Mouse (Mus musculus) liver, embryonic 14.5 days (tissue): ENCODE measurements at regions not wholly inside any gene's neighbourhood (a gene's known extent, or its start where the extent isn't known, plus 50 kb on each side); places are given as distances from the start of the nearest gene placed in this dataset.

ENCODE experiments used
- ATAC-seq: fragments of 200-750 bp; cut with Nextera tagmentation; 2 replicates; pipeline ENCODE4 v1.8.0; 2017; ENCODE audit warnings: moderate number of reproducible peaks, mild to moderate bottlenecking, moderate library complexity; ENCODE audit not compliant: insufficient read depth
- DNase-seq, 3 experiments: peaks; one replicate each; pipeline ENCODE4 v3.0.0-alpha.2; 2012 to 2013; ENCODE audit warnings: low read depth in 3 of 3, low spot score in 3 of 3
- H3K27ac ChIP-seq: fragments of 300-500 bp; sonication (generic); 2 replicates; pipeline ENCODE4 v1.5.1; 2014; ENCODE audit warnings: moderate library complexity, mild to moderate bottlenecking, control low read depth, inconsistent platforms
- H3K27me3 ChIP-seq: fragments of 300-500 bp; sonication (generic); 2 replicates; pipeline ENCODE4 v1.6.1; 2014; ENCODE audit warnings: mild to moderate bottlenecking, low read length, moderate library complexity; ENCODE audit not compliant: control insufficient read depth, insufficient read depth
- H3K36me3 ChIP-seq: fragments of 300-500 bp; sonication (generic); replicated peaks from 2 replicates; pipeline ENCODE4 v1.6.1; 2014; ENCODE audit warnings: low read depth; ENCODE audit not compliant: control insufficient read depth, insufficient read depth
- H3K4me1 ChIP-seq, 2 experiments: fragments of 200-500 bp in 1 of 2; fragments of 300-500 bp in 1 of 2; sonication (generic) in 1 of 2; replicated peaks; 2 replicates each; pipeline ENCODE4 v1.6.1; 2012 to 2014; ENCODE audit warnings: antibody characterized with exemption in 1 of 2, inconsistent platforms in 1 of 2, low read length in 1 of 2; ENCODE audit not compliant: control insufficient read depth in 2 of 2, insufficient read depth in 2 of 2
- H3K4me2 ChIP-seq: fragments of 300-500 bp; sonication (generic); 2 replicates; pipeline ENCODE4 v1.6.1; 2014; ENCODE audit warnings: low read depth, mild to moderate bottlenecking, control low read depth, moderate library complexity
- H3K4me3 ChIP-seq, 2 experiments: fragments of 200-500 bp in 1 of 2; fragments of 300-500 bp in 1 of 2; sonication (generic) in 1 of 2; 2 replicates each; pipeline ENCODE4 v1.5.1; 2012 to 2014; ENCODE audit warnings: low read depth in 2 of 2, low read length in 2 of 2, mild to moderate bottlenecking in 2 of 2, control low read depth in 1 of 2, inconsistent platforms in 1 of 2, moderate library complexity in 1 of 2; ENCODE audit not compliant: insufficient read depth in 1 of 2
- H3K9ac ChIP-seq: fragments of 300-500 bp; sonication (generic); replicated peaks from 2 replicates; pipeline ENCODE4 v1.6.1; 2014; ENCODE audit warnings: mild to moderate bottlenecking, control low read depth, moderate library complexity
- H3K9me3 ChIP-seq: fragments of 300-500 bp; sonication (generic); 2 replicates; pipeline ENCODE4 v1.6.1; 2016; ENCODE audit warnings: low read length, mixed read lengths; ENCODE audit not compliant: control insufficient read depth
- CTCF ChIP-seq: IDR thresholded peaks from 2 replicates; pipeline ENCODE4 v1.5.1; 2016; ENCODE audit warnings: antibody characterized with exemption, low read depth, control low read depth
- EP300 ChIP-seq: IDR thresholded peaks from 2 replicates; pipeline ENCODE4 v1.6.1; 2016; ENCODE audit warnings: antibody characterized with exemption, low read depth
- WGBS: fragments of 180-500 bp; shearing (Covaris S2); extraction: QIAGEN DNeasy Blood & Tissue Kit; methylation state at CpG from one replicate; pipeline ENCODE4 v1.1.7; 2014; ENCODE audit not compliant: insufficient replicate concordance; 5-methylcytosine and 5-hydroxymethylcytosine counted together

DNA sequence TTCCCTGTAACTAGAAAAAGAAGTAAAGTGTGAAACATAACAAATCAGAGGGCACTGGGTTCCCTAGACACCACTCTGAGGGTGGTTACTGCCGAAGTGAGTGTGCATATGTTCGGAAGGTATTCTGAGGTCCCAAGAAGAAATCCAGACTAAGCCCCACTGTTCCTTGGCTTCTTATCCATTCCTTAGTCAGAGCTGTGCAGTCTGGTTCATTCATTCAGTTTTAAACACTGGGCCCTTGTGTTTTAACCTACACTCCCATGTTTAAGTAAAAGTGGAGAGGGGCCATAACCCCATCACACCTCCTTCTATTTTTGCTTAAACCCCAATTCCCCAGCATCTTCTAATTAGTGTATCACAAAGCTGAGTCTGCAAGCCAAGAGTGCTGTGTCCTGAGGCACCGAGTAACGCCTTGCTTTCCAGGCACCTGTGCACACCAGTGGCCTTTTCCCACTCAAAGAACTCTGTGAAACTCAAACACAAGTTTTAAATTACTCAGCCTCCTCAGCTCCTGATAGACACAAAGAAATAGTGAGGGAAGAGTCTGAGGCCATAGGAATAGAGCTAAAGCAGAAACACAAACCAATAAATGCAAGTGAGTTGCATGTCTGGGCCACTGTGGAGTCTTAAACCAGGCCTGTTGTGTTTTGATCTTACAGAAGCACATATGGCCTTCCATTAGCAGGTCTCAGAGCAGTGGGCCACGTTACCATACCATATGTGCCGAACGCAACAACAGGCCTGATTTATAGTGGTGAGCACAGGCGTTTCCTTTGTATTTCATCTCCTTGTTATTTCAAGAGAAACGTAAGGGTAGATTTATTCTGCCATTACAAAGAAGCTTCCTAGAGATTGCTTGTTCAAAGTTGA is 119.8 kb downstream of the Psat1 start:
- WGBS = 67% methylated on average over 9 of the region's 9 CpGs
- TF ChIP-seq EP300 = no peak
- no peak for TF ChIP-seq CTCF
- Histone ChIP-seq H3K27me3 (no peaks in the 10 kb centered on the region), H3K4me1 (peaks cover 0 to 7% of the 10 kb centered on the region in 2 experiments; a peak in 2 of 4 replicates), H3K4me3 (no peak overlapping the region), H3K36me3 (no peaks in the 10 kb centered on the region), H3K27ac (no peak overlapping the region), H3K9ac (no peak overlapping the region), H3K4me2 (no peak overlapping the region), H3K9me3 (no peaks in the 10 kb centered on the region)
- DNase-seq = no peak
- no peak for ATAC-seq

DNA sequence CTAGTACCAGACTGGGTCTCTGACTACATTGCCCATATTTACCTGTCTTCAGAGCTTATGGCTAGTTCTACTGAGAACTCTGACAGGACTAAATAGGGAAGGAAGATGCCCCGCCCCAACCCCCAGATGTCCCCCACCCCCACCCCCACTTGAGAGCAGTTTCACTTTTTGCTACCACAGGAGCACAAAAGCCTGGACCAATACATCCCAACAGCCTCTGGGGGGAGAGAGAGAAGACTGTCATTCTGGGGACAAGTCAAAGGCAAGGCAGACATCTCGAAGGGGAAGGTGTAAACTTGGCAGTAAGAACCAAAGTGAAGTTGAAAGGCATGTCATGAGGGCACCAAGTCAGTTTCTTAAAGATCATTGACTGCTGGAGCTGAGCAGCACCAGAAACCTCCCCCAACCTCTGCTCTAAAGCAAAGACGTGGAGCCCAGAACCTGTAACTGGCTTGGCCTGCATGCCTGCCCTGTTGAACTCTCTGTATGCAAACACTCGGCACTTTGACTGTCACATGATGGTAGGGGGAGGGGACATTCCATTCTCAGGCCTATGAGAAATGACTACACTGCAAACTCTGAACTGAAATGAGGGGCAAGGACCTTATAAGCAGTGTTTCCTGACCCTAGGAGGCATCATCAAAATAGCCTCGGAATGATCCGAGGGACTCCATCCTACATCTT is 123.3 kb downstream of the Psat1 start:
- no peak overlapping the region for H3K4me3 ChIP-seq
- peaks cover 0 to 7% of the 10 kb centered on the region in 2 experiments; a peak in 2 of 4 replicates for H3K4me1 ChIP-seq
- no peaks in the 10 kb centered on the region for H3K9me3 ChIP-seq
- H3K9ac ChIP-seq = no peak overlapping the region
- H3K4me2 ChIP-seq = no peak overlapping the region
- no peaks in the 10 kb centered on the region for H3K36me3 ChIP-seq
- no peak for TF ChIP-seq CTCF
- TF ChIP-seq EP300 = no peak
- no peak for ATAC-seq
- no peak overlapping the region for H3K27ac ChIP-seq
- H3K27me3 ChIP-seq = no peaks in the 10 kb centered on the region
- DNase-seq = no peak
- 44% methylated on average over 6 of the region's 6 CpGs for whole genome bisulfite sequencing

DNA sequence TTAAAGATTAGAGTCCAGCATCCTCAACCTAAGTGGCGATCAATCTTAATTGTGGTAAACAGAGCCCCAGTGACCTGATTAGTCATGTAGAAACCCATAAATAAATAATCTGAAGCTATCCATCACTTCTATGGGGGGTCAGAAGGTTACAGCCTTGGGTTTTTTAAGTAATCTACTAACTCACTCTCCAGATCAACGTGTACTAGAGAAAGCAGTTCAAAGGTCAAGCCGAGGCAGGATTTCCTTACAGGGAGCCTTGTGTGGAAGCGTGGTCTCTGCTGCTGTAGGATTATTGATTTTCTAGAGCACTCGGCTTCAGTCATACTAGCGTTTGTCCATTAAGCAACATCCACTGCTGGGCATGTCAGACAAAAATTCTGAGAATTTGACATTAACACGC is 127.1 kb downstream of the Psat1 start:
- TF ChIP-seq CTCF = no peak
- no peak for TF ChIP-seq EP300
- Histone ChIP-seq H3K27me3 (no peaks in the 10 kb centered on the region), H3K36me3 (no peaks in the 10 kb centered on the region), H3K27ac (no peak overlapping the region), H3K4me1 (peaks cover 0 to 4% of the 10 kb centered on the region in 2 experiments; a peak in 2 of 4 replicates), H3K9ac (no peak overlapping the region), H3K4me2 (no peak overlapping the region), H3K9me3 (no peaks in the 10 kb centered on the region), H3K4me3 (no peak overlapping the region)
- DNase-seq (no peak), ATAC-seq (no peak)
- WGBS = 49% methylated on average over 7 of the region's 7 CpGs

DNA sequence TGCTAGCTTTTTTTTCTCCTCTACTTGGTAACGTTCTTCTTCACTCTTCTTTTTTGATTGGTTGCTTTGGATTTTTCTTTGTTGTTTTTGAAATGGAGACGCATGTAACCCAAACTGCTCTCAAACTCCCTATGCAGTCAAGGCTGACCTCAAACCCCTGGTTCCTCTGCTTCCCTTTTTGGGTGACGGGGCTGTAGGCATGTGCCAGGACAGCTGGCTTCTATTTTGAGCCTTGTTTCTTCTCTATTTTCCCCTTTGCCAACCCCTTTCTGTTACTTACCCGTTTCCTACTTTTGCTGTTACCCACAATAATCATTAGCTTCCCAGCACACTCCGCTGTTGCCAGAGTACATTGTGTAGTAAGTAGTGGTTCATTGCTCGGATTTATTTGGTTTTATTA is 132.0 kb downstream of the Psat1 start:
- Histone ChIP-seq H3K27me3 (no peaks in the 10 kb centered on the region), H3K4me3 (no peak overlapping the region), H3K27ac (no peak overlapping the region), H3K4me1 (no peaks in the 10 kb centered on the region), H3K9ac (no peak overlapping the region), H3K36me3 (no peaks in the 10 kb centered on the region), H3K4me2 (no peak overlapping the region), H3K9me3 (no peaks in the 10 kb centered on the region)
- ATAC-seq (no peak), DNase-seq (no peak)
- WGBS = 24% methylated on average over 6 of the region's 6 CpGs
- TF ChIP-seq EP300 (no peak), CTCF (no peak)

DNA sequence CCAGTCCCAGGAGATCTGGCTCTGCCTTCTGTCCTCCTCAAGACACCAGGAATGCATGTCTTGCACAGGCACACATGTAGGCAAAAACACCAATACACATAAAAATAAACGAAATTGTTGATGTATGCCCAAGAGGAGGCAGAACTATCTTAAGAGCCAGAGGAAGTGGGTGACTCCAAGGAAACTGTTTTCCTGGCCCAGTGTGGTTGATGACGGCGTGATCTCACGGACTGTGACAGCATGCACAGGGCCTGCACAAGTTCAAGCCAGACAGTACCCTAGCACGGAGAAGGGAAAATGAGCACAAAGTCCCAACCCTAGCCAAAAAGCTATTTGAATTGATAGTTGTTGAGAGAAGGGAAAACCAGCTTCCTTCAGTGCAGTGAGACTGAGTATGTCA is 138.1 kb downstream of the Psat1 start:
- Histone ChIP-seq H3K27me3 (no peaks in the 10 kb centered on the region), H3K9me3 (no peaks in the 10 kb centered on the region), H3K4me1 (no peaks in the 10 kb centered on the region), H3K4me3 (no peak overlapping the region), H3K4me2 (no peak overlapping the region), H3K9ac (no peak overlapping the region), H3K36me3 (no peaks in the 10 kb centered on the region), H3K27ac (no peak overlapping the region)
- TF ChIP-seq EP300 = no peak
- TF ChIP-seq CTCF = no peak
- 64% methylated on average over 5 of the region's 5 CpGs for WGBS
- ATAC-seq (no peak), DNase-seq (no peak)
